Mouse (Mus musculus): ENCODE results near the gene Lrrc29.

Gene Lrrc29

DNA sequence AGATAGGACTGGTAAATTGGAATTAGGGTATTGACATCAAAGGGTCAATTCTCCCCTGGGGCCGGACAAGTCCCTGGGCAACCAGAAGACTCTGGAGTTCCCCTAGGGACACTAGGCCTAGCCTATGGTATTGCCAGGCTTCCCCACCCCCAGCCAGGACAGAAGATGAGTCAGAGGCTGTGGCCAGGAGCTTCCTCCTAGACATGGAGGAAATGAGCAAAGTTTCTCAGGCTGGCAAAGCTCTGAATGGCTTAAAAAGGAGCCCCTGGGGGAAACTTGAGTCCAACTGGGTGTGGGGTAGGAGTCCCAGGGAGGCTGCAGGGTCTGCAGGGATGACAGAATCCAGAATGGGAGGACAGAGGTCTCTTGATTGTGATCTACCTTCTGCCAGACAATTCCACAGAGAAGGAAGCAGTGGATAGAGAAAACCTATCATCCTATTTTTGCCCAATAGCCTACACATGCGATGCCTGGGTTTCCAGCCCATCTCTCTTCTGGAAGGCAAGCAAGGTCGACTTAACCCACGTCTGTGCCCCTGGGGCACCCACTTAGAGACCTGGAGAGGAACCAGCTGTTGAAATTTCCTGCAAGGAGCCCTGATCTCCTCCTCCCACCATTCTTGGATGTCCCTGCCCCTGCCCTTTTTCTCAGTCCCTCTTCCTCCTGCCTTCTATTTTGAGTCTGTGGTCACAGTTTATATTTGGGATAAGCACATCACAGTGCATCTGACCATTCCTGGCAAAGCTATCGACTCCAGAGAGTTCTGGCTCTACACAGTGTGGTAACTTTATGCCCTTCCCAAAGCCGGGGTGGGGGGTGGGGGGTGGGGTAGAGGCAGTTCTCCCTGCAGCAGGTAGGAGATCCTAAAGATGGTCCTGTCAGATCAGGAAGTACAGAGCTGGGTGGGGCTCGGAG, 19.2 kb upstream of the Lrrc29 start:
- DNase-seq (ENCODE audit: low read depth, low spot score): no peak

DNA sequence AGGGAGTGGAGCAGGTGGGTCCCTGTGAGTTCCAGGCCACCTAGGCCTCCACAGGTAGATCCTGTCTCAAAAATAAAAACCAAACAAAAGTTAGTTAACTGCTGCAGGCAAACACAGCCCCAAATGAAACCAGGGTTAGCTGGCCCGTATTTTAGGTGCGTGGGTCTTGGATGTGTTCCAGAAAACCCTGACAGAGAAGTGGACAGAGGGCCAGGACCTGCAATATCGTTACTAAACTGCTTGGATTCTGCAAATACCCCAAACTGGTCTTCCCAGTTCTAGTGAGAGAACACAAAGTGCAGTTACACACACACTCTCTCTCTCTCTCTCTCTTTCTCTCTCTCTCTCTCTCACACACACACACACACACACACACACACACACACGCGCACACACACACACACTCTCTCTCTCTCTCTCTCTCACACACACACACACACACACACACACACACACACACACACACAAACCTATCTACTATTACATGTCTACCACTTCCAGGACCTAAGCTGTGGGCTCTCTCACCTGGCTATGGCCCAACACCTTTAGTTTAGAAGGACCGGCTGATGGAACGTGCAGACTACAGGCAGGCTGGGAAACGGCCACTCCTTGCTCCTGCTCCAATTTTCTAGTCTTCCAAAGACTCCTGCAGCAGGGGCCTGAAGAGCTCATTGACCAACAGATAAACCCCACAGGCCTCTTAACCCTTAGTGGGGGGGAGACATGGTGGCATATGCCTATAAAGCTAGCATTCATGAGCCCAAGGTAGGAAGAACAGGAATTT, 17.9 kb upstream of the Lrrc29 start:
- no peak for DNase-seq (ENCODE audit: low read depth, low spot score)

DNA sequence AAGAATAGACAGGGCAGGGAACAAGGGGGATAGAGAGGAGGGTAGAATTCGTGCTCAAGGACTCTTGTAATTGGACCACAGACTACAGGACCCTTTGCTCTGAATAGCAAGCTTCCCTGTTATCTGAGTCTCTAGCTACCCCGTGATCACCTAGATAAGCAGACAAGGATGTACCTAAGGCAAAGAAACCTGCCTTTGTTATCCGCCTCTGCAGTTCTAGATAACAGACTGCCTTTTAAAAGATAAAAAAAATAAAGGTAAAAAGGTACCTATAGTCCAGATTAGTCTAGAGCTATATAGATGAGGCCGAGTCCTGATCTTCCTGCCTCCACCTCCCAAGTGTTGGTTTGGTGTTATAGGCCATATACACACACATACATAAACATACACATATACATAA, 16.7 kb upstream of the Lrrc29 start:
- DNase-seq (ENCODE audit: low read depth, low spot score): no peak

DNA sequence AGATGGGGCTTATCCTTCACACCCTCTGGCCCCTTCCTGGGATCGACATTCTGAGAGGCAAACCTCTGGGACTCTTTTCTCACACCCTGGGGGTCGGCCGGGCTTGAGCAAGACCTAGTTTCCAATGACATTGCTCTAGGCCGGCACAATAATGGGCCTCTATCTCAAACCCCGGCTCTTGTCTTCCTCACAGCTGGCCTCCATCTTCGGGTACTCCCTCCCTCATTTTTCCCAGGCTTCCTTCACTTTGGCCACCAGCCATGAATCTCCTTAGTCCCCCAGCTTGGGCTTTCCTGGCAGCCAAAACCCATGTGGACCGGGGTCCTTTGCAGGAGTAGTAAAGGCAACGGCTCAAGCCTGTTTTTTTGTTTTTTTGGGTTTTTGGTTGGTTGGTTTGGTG, 15.3 kb upstream of the Lrrc29 start:
- no peak for DNase-seq (ENCODE audit: low read depth, low spot score)

DNA sequence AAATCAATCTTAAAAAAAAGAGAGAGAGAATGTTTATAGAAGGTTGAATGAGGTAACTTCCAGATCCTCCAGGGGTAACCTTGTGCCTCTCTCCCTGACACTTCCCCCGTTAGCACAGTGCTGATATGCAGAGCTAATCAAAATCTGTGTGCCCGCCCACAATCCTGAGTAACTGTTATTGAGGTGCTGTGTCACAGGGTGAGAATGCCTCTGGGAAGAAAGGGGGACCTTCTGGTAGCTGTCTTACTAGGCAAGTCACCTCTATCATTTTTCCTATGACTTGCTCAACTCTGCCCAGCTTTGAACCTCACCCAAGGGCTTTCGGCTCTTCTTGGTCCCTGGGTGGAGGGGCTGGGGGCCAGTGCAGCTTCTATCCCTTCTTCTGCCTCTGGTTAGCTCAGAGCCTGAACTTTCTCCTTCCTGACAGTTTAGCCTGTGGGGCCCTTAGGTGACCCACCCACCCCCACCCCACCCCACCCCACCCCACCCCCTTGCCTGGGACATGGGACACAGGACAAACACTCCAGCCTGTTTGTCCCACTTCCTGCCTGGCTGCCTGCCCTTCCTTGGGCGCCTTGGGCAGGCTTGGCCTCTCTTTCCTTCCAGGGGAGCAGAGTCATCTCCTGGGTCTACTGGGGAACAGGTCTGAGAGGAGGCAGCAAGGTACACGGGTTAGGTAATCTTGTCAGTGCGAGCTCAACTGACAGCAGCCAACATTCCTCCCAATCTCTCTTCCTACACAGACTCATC, 14.0 kb upstream of the Lrrc29 start:
- DNase-seq (ENCODE audit: low read depth, low spot score): no peak

DNA sequence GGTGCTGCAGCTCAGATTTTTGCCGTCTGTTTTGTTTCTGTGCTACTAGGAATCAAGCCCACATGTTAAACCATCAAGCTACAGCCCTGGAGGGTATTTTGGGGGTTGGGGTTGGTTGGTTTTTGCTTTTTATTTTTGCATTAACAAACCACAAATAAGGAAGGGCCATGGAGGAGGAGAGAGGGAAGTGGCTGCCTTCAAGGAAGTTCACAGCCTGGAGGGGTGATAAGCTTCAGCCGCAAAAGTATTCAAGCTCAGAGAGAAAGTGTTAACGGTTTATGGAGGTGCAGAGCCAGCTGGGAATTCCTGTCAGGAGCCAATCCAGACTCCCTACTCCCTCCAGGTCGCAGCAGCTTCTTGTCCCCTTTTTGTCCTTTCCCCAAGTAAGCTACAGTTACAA, 12.9 kb upstream of the Lrrc29 start:
- no peak for DNase-seq (ENCODE audit: low read depth, low spot score)

DNA sequence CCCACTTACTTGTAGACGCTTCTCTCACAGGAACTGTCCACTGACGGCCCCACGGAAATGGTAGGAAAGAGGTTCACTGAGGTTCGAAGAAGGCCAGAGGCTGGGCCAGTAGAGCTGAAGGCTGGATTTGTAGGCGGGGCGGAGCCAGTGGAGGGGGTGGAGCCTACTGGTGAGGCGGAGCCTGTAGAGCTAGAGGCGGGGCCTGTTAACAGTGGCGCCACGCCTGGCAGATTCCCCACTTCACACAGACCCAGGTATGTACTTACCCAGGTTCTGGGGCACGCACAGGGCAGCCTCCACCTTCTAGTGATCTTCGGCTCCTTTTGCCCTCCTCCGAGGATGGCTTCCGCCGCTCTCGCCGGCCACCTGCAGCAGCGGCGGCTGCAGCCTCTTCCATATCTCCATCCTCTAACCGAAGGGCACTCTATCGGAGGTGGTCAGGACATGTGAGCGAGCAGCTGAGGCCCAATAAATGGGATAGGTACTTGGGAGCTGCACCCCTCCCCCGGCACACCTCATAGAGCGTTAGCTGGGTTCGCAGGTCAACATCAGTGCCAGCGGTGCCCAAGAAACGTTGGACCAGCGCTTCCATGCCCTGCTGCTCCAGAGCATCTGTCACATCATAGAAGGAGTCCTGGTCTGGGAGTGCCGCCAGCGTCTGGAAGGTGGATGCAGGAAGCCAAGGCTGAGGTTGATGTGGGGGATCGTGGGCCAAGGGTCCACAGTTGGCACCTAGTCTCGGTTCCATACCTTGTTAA, 10.5 kb upstream of the Lrrc29 start:
- no peak for DNase-seq (ENCODE audit: low read depth, low spot score)

DNA sequence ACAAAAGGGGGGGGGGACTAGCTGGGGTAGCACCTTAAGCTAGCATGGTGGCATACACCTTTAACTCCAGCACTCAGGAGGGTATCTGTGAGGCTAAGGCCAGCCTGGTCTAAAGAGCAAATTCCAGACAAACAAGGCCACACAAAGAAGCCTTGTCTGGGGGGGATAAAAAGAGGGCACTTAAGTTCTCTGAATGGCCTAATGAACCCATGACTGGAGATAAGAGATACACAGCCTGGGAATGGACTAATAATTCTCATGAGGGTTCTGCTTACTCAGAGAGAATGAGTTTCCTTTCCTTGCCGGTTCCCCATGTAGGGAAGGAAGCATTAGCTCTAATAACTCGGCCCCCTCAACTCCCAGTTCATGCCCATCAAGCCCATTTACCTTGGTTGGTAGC, 6.4 kb upstream of the Lrrc29 start:
- no peak for DNase-seq (ENCODE audit: low read depth, low spot score)

DNA sequence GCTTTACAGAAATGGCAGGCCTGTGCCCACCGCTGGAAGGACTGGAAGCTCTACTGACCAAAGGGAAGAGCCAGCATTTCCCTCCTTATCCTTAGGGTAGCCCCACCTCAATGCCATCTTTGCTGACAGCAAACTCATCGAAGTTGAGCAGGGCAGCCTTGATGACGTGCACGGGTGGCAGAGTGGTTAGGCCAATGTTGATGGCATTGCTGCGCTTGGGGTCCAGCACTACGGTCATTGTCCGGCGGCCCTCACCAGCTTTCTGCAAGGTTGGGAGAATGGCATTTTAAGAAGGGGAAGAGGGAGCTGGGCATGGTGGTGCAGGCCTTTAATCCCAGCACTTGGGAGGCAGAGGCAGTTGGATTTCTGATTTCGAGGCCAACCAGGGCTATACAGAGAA, 5.9 kb upstream of the Lrrc29 start:
- DNase-seq (ENCODE audit: low read depth, low spot score): no peak

DNA sequence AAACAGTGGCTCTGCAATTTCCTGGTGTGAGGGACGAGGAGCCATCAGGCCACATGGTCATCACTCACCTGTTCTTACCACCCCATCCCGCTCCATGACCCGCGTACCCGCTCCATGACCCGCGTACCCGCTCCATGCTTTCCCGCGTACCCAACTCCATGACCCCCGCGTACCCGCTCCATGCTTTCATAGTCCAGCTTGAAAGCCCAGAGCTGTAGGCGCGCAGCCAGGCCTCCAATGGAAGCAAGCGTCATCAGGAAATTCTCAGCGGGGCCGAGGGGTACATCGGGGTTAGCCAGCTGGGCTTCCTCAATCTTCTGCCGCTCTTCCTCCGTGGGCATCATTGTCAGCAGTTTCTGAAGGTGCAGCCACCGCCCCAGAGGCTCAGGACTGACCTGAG, 5.4 kb upstream of the Lrrc29 start:
- no peak for DNase-seq (ENCODE audit: low read depth, low spot score)

DNA sequence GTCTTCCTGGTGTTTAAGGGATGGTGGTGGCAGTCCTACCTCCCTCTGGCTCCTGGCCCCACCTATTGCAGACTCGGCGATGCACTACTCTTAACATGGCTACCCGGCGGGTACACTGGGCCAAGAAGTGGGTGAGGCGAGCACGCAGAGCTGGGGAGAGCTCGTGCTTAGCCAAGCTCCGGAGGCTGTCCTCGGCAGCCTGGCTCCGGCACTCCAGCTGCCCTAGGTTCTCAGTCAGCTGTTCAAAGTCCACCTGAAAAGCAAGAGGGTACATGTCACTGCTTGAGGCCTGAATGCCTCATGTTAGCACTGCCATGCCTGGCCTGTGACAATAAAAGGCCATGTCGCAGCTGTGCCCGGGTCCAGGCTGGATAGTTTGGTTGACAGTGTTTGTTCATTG, 4.2 kb upstream of the Lrrc29 start:
- no peak for DNase-seq (ENCODE audit: low read depth, low spot score)

DNA sequence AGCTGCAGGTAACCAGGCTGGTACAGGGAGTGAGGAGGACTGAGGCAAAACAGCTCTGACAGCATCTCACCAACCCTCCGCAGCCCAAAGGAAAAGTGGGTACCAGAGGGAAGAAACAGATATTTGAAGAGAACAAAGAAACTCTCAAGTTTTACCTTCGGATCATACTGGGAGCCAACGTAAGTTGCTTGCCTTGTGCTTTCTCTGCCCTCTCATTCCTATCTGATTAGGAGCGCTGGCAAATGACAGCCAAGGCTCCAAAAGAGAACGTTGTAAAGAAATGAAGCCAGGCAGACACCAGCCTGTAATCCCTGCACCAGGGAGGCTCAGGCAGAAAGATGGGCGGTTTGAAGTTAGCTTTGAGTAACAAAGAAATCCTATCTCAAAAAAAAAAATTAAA, 890 bp upstream of the Lrrc29 start:
- DNase-seq (ENCODE audit: low read depth, low spot score): no peak

DNA sequence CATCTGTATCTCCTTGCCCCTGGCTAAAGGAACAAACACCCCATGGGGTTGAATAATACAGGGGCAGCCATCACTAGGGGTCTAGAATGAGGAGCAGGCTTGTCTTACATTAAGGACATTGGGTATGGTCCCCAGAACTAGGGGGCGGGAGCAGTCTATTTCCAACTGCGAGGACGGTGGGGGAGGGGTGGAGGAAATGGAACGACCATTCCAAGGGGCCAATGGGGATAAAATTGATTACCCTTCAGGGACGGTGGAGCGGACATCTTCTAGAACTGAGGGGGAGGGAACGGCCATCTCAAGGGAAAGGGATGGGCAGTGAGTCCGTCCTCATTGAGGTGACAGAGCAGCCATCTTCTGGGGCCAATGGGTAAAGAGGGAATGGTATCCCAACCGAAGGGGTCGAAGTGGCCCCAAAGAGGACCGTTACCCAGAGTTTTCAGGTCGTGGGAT, 411 bp downstream of the Lrrc29 start:
- DNase-seq (ENCODE audit: low read depth, low spot score): peak; percentile 59

DNA sequence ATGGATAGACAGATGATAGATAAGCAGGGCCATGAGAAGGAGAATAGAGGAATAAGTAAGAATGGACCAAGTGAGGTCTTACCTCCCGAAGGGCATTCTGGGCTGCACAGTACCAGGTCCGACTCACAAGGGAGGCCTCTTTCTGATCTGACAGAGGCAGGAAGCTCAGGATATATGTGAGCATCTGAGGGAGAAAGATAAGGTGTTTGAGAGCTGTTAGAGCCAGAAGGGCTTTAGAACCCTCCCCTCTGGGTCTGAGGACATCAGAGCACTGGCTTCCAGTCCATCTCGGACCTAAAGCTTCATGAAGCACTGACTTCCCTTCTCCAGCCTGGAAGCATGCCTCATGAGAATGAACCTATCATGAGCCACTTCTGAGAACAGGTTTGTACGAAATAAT, 2.9 kb downstream of the Lrrc29 start:
- DNase-seq (ENCODE audit: low read depth, low spot score): no peak

DNA sequence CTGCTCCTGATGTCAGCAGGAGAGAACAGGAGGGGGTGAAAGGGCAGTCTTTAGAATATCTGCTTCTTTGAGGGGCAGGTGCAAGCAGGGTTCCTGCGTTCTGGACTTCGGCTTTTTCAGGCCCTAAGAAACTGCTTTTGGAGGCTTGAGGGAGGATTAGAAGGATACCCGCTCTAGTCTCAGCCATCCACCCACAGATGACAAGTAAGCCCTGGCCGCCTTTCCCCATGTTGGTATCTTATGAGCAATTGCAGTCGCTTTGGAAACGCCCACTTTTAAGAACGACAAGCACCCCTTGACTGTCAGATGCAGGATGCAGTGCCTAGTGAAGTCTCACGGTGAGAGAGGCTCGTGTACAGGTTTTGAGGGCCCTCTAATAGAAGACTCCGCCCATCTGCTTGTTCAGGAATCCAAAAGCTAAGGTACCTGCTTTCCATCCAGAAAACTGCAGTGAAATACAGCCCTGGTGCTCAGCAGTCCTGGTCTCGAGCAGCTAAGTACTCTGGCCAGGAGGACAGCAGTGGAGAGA, 7.4 kb downstream of the Lrrc29 start:
- DNase-seq (ENCODE audit: low read depth, low spot score): no peak

DNA sequence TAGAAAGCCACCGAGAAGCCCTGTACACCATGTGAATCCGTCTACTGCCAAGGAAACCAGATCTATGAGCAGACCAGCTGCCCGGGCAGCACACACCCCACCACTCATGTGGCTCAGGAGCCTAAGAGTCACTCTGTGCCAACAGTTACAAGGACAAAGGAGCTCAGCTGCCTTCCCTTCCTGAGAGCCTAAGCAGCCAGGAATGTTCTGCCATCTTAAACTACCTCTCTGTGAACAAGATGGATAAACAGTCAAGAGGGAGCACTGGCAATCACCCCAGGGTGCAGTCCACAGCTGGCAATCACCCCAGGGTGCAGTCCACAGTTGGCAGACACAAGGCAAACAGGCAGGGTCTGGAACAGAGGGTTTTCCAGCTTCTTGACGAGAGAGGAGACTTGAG, 8.1 kb downstream of the Lrrc29 start:
- no peak for DNase-seq (ENCODE audit: low read depth, low spot score)

DNA sequence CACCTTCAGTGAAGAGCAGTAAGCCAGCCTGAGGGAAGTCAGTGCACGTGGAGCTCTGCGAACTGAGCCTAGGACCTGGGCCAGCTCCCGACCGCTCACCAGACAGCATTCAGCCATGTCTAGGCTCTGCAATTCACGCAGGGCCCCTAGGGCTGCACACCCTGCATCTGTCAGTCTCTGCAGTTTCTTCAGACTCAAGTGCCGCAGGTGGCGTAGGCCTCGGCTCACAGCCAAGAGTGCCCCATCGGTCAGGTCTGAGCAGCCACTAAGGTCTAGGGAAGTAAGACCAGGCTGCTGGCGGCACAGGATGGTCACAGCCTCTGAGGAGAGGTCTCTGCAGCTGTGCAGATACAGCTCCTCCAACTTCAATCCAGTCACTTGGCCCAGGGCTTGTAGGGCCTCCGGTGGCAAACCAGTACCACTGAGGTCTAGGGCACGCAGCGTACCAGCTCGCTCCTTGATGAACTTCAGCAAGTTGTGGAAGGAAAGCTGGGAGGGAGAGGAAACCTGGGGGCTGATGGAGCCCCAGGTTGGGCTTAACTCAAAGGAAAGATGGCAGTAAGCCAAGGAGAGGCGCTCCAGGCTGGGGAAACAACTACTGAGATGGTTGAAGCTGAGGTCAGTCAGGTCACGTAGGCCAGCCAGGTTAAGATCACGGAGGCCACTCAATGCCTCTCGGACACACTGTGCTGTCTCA, 10.9 kb downstream of the Lrrc29 start:
- no peak for DNase-seq (ENCODE audit: low read depth, low spot score)

DNA sequence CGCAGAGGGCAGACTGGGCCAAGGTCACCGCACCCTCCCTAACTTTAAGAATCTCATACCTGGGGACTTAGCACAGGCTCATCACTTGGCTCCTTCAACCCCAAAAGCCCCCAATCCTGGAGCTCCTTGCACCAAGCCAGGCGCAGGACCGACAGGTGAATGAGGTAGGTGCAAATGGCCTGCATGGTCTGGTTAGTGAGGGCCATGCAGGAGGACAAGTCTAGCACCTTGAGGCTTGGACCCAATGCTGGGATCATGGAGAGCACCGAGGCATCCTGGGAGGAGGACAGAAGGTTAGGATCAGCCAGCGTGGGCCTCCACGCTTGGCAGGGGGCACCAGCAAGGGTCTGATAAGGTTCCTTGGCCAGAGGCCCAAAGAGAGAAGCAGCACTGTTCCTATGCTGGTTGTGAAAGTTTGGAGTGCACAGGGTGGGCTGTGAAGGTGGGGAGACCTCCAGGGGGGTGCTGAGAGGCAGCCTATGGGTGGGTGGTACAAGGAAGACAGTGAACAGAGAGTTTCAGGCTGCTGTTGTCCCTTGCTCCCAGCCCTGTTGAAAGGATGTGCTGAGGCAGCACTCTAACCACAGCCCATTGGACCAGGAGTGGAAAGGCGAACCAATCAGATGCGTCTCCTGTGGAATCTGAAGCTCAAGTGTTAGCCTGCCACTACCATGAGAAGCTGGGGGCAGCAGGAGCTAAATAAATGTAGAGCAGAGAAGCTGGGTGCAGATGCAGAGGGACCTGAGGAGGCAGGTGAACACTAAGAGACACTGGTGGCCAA, 12.3 kb downstream of the Lrrc29 start:
- DNase-seq (ENCODE audit: low read depth, low spot score): no peak

DNA sequence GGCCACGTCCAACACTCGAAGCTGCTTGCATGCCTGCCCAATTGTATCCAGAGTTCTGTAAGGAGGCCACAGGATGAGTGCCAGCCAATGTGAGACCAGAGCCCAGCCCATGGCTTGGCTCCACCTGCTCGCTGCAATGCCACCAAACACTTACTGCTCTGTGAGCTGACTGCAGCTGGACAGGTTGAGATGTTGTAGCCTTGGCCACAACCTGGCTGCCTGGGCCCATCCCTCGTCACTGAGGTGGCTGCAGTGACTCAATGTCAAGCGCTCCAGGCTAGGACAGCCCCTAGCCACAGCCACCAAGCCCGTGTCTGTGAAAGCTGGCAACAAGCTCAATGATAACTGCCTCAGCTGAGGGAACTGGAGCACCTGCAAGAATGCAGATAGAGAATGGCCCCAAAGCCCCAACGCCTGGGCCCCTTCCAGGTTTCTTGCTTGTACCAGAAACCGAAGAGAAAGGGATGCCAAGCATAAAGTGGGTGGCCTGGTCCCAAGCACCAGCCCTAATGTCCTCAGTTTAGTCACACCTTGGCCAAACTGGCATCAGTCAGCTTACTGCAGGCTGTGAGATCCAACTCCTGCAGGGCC, 13.1 kb downstream of the Lrrc29 start:
- DNase-seq (ENCODE audit: low read depth, low spot score): no peak

Data from mesoderm, embryonic 11.5 days (tissue).